Mouse (Mus musculus) stomach, embryonic 15.5 days (tissue): ENCODE data around the gene Plxdc1. TPM values are rescaled to one million over a fixed set of nuclear protein-coding genes. Genes with fewer than 3 reads are reported as not detected.

Experiments
- ATAC-seq: fragments of 200-750 bp; cut with Nextera tagmentation; 2 replicates; pipeline ENCODE4 v1.8.0; 2017; ENCODE audit warnings: low read depth, moderate number of reproducible peaks, moderate TSS enrichment; ENCODE audit not compliant: insufficient read depth, low FRiP score
- H3K27ac ChIP-seq: fragments of 300-500 bp; sonication (generic); 2 replicates; pipeline ENCODE4 v1.5.1; 2015; ENCODE audit warnings: mild to moderate bottlenecking, inconsistent platforms
- H3K27me3 ChIP-seq: fragments of 300-500 bp; sonication (generic); replicated peaks from 2 replicates; pipeline ENCODE4 v1.6.1; 2015; ENCODE audit warnings: inconsistent platforms
- H3K36me3 ChIP-seq: fragments of 300-500 bp; sonication (generic); 2 replicates; pipeline ENCODE4 v1.6.1; 2015; ENCODE audit warnings: inconsistent platforms
- H3K4me1 ChIP-seq: fragments of 300-500 bp; sonication (generic); 2 replicates; pipeline ENCODE4 v1.6.1; 2015; ENCODE audit warnings: inconsistent platforms
- H3K4me2 ChIP-seq: fragments of 300-500 bp; sonication (generic); 2 replicates; pipeline ENCODE4 v1.6.1; 2015; ENCODE audit warnings: mild to moderate bottlenecking, inconsistent platforms
- H3K4me3 ChIP-seq: fragments of 300-500 bp; sonication (generic); replicated peaks from 2 replicates; pipeline ENCODE4 v1.5.1; 2015; ENCODE audit warnings: inconsistent platforms
- H3K9ac ChIP-seq: fragments of 300-500 bp; sonication (generic); 2 replicates; pipeline ENCODE4 v1.6.1; 2015; ENCODE audit warnings: inconsistent platforms
- H3K9me3 ChIP-seq: fragments of 300-500 bp; sonication (generic); 2 replicates; pipeline ENCODE4 v1.6.1; 2016; ENCODE audit warnings: inconsistent platforms
- WGBS: fragments of 180-500 bp; shearing (Covaris S2); methylation state at CpG from one replicate; pipeline ENCODE4 v1.1.7; 2015; 5-methylcytosine and 5-hydroxymethylcytosine counted together
- polyA plus RNA-seq: library from polyadenylated mRNA; unstranded; fragments of >200 nt; fragmentation: Nextera tagmentation; extraction: Ambion mirVana; gene quantifications from 2 replicates; pipeline ENCODE4 v1.2.1, GENCODE M21; 2015

The Plxdc1 gene
- polyA plus RNA-seq, 1 experiment from 2014 or later: 1.0 TPM

DNA sequence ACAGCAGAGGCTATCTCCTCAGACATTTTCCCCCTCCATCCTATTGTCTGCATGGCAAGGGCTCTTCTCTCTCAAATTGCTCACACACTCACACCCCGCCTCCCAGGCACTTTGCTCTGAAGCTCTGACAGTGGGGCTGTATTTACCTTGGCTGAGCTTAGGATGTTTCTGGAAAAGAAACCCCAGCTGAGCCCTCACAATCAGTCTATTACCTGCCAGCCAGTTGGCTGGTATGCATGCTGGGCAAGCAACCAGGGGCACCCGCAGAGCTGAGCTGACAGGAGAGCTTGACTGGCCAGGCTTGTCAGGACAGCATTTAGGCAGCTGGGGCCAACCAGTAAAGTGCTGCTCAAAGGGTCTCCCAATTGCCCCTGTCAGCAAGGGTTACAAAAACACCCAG is 19.1 kb downstream of the Plxdc1 start:
- Histone ChIP-seq H3K27ac (no peak overlapping the region), H3K9me3 (no peaks in the 10 kb centered on the region), H3K27me3 (no peaks in the 10 kb centered on the region), H3K4me1 (peaks cover 6% of the 10 kb centered on the region; the same call in 1 of the 2 replicates), H3K4me2 (no peak overlapping the region), H3K36me3 (no peaks in the 10 kb centered on the region), H3K9ac (no peak overlapping the region), H3K4me3 (no peak overlapping the region)
- WGBS: 61% methylated on average over 2 of the region's 2 CpGs
- no peak for ATAC-seq

DNA sequence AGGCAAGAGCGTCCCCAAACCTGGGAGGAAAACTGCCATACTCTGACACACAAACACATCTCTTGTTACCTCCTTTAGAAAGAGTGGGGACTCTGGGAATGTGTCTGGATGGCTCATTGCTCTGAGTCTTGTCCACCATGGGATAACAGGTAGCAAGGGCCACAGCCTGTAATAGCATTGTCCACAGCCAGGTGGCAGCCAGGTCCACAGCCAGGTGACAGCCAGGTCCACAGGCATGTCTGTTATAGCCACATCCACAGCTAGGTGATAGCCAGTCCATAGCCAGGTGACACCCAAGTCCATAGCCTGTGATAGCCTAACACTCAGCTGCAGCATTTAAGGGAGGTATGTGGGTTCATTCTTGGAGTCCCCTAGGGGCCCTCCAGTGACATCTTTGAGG is 25.3 kb downstream of the Plxdc1 start:
- Histone ChIP-seq H3K27ac (no peak overlapping the region), H3K9me3 (no peaks in the 10 kb centered on the region), H3K36me3 (no peaks in the 10 kb centered on the region), H3K27me3 (no peaks in the 10 kb centered on the region), H3K4me2 (no peak overlapping the region), H3K4me3 (no peak overlapping the region), H3K4me1 (no peaks in the 10 kb centered on the region), H3K9ac (no peak overlapping the region)
- no peak for ATAC-seq
- 82% methylated on average over 1 of the region's 1 CpGs for WGBS

DNA sequence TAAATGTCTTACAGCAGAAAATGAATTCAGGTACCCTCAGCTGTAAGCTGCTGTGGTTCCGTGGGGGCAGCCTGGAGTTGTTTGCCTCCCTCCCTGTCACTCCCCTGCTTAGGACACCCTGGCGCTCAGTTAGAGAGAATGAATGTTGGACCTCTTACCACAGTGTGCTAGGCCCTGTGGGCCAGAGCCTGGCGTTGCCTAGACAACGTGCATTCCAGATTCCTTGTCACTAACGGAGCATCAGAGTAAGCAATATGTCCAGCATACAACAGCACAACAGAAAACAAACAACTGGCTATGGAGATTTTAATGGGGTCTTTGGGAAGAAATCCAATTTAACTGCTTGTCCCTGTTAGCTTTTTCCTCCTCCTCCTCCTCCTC is 27.0 kb downstream of the Plxdc1 start:
- H3K4me1 ChIP-seq: no peaks in the 10 kb centered on the region
- H3K4me3 ChIP-seq: no peak overlapping the region
- WGBS: 58% methylated on average over 5 of the region's 5 CpGs
- H3K27me3 ChIP-seq: no peaks in the 10 kb centered on the region
- no peaks in the 10 kb centered on the region for H3K36me3 ChIP-seq
- no peak overlapping the region for H3K9ac ChIP-seq
- no peaks in the 10 kb centered on the region for H3K9me3 ChIP-seq
- ATAC-seq: no peak
- H3K4me2 ChIP-seq: no peak overlapping the region
- no peak overlapping the region for H3K27ac ChIP-seq

DNA sequence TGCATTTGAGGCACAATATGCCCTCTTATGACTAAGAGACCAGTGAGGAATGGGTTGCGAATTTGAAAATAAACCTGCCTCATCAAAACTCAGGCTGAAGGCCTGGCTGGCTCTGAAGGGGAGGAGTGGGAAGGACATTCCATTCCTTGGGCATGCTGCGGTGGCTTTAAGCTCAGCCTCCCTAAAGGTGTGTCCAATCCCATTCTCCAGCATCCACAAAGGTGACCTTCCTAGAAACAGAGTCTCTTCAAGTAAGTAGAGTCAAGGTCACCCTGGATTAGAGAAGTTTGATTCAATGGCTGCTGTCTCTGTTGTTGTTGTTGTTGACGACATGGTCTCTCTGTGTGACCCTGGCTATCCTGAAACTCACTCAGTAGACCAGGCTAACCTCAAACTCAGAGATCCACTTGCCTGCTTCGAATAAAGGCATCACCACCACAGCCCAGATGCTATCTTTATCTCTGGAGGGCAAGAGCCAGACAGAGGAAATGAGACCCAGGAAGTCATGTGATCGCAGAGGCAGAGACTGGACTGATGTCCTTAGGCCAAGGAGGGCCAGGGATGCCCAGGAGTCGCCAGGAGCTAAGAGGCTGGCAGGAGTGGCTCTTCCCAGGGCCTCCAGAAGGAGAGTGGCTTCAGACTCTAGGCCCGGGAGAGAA is 27.5 kb downstream of the Plxdc1 start:
- Histone ChIP-seq H3K4me2 (no peak overlapping the region), H3K36me3 (no peaks in the 10 kb centered on the region), H3K4me3 (no peak overlapping the region), H3K27ac (no peak overlapping the region), H3K4me1 (no peaks in the 10 kb centered on the region), H3K27me3 (no peaks in the 10 kb centered on the region), H3K9me3 (no peaks in the 10 kb centered on the region), H3K9ac (no peak overlapping the region)
- no peak for ATAC-seq
- 77% methylated on average over 7 of the region's 7 CpGs for WGBS

DNA sequence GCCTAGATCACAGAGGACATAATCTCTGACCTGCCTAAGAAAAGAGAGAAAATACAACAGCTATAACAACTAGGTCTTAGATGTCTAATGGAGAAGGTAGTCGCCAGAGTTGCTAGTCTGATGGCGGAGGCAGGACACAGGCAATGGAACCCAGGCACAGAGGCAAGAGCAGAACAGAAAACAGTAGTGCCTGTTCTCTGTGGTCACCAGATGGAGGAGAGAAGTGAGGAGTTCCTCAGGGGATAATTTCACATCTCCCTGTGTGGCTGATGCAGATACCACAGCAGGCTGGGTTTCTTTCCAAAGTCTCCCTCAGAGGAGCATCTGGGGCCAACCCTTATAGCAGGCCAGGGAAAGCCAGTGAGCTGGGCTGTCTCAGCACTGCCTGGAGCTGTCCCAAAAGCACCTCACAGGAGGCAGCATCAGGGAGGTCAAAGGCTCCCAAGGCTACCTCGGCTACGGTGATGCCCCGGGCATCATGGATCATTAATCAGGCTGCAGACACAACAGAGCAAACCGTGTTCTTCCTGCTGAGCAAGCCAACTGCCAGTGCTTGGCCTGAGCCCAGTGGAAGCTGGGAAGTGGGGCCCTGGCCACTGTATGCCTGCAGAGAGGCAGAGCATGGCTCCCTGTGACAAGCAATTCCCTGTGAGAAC is 29.2 kb downstream of the Plxdc1 start:
- ATAC-seq: no peak
- no peaks in the 10 kb centered on the region for H3K36me3 ChIP-seq
- no peaks in the 10 kb centered on the region for H3K9me3 ChIP-seq
- H3K27me3 ChIP-seq: no peaks in the 10 kb centered on the region
- no peak overlapping the region for H3K27ac ChIP-seq
- H3K4me3 ChIP-seq: no peak overlapping the region
- no peak overlapping the region for H3K4me2 ChIP-seq
- H3K4me1 ChIP-seq: no peaks in the 10 kb centered on the region
- WGBS: 41% methylated on average over 6 of the region's 6 CpGs
- H3K9ac ChIP-seq: no peak overlapping the region

DNA sequence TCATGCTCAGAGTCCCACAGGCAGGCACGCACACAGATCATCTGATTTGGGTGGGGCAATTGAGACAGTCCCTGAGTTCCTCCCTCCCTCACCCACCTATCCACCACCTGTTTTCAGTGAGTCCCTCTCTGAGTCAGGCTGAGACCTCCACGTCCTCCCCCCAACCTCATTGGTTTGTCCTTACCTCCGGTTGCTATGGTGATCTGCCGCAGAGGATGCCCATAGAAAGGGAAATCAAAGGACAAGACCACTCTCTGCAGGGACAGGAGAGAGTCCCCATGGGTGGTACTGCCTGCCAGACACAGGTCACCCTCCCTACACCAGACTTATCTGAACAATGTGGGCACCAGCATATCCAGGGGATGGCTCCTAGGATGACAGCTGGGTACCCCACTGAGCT is 30.3 kb downstream of the Plxdc1 start:
- Histone ChIP-seq H3K27ac (no peak overlapping the region), H3K4me1 (no peaks in the 10 kb centered on the region), H3K36me3 (no peaks in the 10 kb centered on the region), H3K27me3 (no peaks in the 10 kb centered on the region), H3K9me3 (no peaks in the 10 kb centered on the region), H3K4me2 (no peak overlapping the region), H3K9ac (no peak overlapping the region), H3K4me3 (no peak overlapping the region)
- no peak for ATAC-seq
- WGBS: 62% methylated on average over 4 of the region's 4 CpGs

DNA sequence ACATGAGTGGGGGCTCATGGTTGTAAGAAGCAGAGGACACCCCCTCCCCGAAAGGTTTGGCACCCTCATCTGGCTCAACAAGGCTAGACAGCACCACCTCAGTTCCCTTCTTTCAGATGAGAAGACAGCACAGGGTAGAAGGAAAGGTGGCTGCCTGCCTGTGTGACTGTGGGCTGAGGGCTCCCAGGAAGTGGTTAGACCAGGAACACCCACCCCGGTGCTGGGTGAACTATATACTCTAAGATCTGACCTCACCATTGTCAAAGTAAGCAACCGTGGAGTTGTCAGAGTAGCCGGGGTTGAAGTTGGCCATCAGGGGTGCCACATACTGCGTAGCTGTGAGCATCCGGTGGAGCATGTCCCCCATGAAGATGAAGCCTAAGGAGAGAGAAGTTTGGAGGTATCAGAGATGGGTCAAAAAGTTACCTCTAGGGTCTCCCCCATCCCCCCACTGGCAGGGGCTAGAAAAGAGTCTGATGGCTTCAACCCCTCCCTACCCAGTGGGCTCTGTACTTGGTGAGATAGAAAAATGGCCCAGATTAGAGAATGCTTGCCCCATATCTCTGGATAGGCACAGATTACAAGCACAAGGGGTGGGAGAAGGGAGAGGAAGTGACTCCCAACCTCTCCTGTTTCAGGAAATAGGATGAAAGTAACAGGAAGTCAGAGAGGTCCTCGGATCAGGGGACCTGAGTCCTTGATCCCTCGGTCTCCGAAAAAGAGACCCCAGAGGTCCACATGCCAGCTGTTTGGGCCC is 30.9 kb downstream of the Plxdc1 start:
- Histone ChIP-seq H3K4me3 (no peak overlapping the region), H3K4me1 (no peaks in the 10 kb centered on the region), H3K27me3 (no peaks in the 10 kb centered on the region), H3K4me2 (no peak overlapping the region), H3K9ac (no peak overlapping the region), H3K9me3 (no peaks in the 10 kb centered on the region), H3K27ac (no peak overlapping the region), H3K36me3 (no peaks in the 10 kb centered on the region)
- no peak for ATAC-seq
- WGBS: 75% methylated on average over 9 of the region's 9 CpGs

DNA sequence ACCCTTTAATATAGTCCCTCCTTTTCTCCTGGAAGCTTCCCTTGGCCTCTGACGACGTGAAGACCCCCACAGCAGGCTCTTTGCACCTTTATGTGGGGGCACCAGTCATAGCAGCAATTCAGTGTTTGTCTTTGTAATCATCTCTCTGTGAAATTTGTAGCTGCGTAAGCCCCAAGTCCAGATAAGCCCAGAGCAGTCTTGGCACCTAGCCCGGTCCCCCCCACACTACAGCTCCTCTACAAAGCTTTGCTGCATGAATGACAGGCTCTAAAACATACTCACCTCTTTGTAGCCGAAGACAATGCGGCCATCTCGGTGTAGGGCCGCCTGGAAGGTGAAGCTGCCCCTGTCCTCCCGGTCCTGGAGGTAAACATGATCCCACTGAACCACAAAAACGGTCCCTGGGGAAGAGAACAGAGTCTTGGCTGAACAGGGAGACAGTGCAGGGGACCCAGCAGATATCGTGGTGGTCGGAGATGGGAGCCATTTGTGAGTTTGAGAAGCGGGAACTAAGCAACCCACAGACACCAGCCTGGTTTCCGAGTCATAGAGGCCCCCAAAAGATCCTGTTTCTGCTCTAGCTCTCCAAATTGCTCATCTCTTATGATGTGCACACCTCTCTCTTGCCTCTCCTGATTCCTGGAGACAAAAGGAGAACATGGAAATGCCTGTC is 31.6 kb downstream of the Plxdc1 start:
- Histone ChIP-seq H3K9me3 (no peaks in the 10 kb centered on the region), H3K4me1 (no peaks in the 10 kb centered on the region), H3K4me2 (no peak overlapping the region), H3K27ac (no peak overlapping the region), H3K27me3 (no peaks in the 10 kb centered on the region), H3K9ac (no peak overlapping the region), H3K36me3 (no peaks in the 10 kb centered on the region), H3K4me3 (no peak overlapping the region)
- no peak for ATAC-seq
- WGBS: 52% methylated on average over 14 of the region's 14 CpGs

DNA sequence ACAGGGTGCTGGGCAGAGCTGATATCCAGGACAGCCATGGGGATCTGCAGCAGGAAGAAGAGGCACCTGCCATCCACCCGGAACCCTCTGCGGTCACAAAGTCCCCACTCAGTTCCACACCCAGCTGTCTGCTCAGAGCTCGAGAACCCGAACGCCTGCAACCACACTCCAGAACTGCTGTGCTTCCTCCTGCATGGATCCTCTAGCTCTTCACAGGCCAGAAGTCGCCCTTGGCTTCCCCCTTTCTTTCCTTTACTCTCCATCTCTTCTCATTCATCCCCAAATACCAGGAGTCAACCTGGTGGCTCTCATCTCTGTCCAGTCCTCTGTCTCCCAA is 32.3 kb downstream of the Plxdc1 start:
- no peak for ATAC-seq
- 90% methylated on average over 6 of the region's 6 CpGs for WGBS

DNA sequence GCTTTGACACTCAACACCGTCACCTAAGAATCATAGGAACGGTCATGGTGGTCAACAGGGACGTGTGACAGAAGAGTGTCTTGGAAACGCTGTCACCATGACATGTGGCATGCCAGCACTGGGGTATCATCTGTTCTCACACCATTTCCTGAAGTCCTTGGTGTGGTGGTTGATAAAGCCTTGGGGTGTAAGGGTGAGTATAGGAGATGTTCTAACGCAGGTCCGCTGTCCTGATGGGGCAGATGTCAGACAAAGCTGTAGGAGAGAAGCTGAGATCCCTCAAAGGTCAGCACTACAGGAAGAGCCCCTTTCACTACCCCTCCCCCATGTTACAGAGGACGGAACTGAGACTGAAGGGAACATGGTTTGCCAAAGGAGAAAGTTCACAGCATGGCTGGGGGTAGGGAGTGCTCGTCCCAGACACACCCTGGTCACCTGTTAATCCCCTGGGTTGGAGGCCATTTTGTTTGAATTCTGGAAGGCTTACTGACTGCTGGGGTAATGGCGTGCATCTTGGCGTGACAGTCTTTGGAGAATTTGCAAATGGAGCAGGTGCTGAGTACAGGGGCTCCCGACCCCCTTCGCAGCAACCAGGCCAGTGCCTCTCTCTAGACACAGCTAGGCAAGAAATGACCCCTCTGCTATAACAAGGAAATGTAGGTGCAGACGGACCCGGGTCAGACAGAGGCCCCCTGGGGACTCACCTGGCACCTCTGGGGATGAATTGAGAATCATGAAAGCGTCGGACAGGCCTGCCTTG is 32.9 kb downstream of the Plxdc1 start:
- Histone ChIP-seq H3K4me3 (no peak overlapping the region), H3K4me1 (no peaks in the 10 kb centered on the region), H3K4me2 (no peak overlapping the region), H3K27me3 (no peaks in the 10 kb centered on the region), H3K9ac (no peak overlapping the region), H3K36me3 (no peaks in the 10 kb centered on the region), H3K27ac (no peak overlapping the region), H3K9me3 (no peaks in the 10 kb centered on the region)
- 81% methylated on average over 16 of the region's 16 CpGs for WGBS
- ATAC-seq: no peak

More for the DNA sequence above, 32.3 kb downstream of the Plxdc1 start:
- H3K9ac ChIP-seq: no peak overlapping the region
- H3K27me3 ChIP-seq: no peaks in the 10 kb centered on the region
- H3K4me3 ChIP-seq: no peak overlapping the region
- no peaks in the 10 kb centered on the region for H3K9me3 ChIP-seq
- H3K4me1 ChIP-seq: no peaks in the 10 kb centered on the region
- no peak overlapping the region for H3K27ac ChIP-seq
- H3K36me3 ChIP-seq: no peaks in the 10 kb centered on the region
- no peak overlapping the region for H3K4me2 ChIP-seq

DNA sequence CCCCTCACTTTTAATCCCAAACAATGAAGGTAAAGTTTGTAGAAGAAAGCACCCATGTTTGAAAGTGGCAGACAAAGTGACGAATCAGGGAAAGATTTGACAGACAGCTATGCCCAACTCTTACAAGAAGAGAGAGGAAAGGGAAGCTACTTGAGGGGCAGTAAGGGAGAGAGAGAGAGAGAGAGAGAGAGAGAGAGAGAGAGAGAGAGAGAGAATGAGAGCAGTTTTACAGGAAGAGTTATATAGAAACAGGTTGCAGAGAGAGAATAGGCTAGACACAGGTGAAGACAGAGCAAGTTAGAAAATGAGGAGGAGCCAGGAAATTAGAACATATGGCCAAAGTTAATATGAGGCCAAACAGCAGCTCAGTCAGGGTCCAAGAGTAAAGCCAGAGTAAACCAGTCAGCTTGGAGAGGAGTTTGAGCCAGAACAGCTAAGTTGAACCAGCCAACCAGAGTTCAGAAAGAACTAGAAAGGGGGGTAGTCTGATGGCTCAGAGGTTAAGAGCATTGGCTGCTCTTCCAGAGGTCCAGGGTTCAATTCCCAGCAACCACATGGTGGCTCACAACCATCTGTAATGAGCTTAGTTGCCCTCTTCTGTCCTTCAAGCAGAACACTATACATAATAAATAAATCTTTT is 33.8 kb downstream of the Plxdc1 start:
- Histone ChIP-seq H3K4me1 (no peaks in the 10 kb centered on the region), H3K4me2 (no peak overlapping the region), H3K4me3 (no peak overlapping the region), H3K27me3 (no peaks in the 10 kb centered on the region), H3K36me3 (no peaks in the 10 kb centered on the region), H3K27ac (no peak overlapping the region), H3K9me3 (no peaks in the 10 kb centered on the region), H3K9ac (no peak overlapping the region)
- no peak for ATAC-seq
- WGBS: 93% methylated on average over 1 of the region's 1 CpGs
